Mouse (Mus musculus) brain, adult 2 months (tissue): ENCODE results near the gene Tfrc.

Experiments used
- DNase-seq: peaks from one replicate; pipeline ENCODE4 v3.0.0; 2011; ENCODE audit warnings: low read depth, low spot score

The Tfrc gene

DNA sequence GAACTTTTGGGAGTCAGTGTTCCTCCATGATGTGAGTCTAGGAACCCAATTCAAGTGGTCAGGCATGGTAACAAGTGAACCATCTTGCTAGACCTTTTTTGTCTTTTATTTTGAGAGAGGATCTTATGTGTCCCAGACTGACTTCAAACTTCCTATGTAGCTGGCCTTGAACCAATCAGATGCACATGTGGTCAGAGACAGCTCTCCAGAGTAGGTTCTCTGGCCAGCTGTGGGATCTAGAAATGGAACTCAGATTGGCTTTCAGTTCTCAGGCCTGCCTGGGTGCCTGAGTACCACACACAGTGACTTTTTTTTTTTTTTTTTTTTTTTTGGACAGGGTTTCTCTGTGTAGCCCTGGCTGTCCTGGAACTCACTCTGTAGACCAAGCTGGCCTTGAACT is 39.0 kb downstream of the Tfrc start:
- no peak for DNase-seq

DNA sequence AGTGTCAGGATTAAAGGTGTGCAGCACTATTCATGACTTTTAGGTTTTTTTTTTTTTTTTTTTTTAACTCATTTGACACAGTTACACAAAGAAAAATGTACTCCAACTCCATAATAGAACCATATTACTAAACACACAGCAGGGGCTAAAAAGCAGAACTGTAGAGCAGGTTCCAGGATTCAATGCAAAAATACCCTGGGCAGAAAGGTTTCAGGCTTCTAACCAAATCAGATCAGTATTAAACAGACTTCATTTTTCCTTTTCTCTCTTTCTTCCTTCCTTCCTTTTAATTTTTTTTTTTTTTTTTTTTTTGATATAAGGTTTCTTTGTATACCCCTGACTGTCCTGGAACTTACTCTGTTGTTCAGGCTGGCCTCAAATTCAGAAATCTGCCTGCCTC is 41.7 kb downstream of the Tfrc start:
- DNase-seq: no peak

DNA sequence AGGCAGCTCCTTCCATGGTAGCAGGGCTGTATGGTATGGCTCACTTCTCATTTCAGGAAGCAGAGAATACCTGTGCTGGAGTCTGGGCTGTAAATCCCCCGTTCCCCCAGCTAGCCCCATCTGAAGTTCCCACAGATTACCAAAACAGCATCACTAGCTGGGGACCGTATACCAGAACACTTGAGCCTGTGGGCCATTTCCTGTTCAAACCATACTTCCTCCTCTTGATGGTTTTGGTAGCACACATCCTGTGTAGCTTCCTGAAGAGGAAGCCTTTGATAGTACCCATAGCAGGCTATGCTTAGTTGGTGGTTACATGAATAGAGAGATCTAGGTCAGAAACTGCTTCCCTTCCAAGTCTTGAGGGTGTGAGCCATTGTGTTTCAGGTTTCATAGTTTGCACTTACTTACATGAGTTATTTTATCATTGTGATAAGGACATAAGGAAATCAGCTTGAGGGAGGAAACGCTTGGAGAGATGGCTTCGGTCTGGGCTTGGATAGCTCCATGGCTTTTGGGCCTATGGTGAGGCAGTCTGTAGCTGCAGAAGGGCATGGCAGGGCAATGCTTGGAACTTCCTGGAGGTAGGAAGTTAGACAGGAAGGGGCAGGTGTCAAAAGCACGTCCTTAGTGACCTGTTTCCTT is 42.4 kb downstream of the Tfrc start:
- DNase-seq: no peak

DNA sequence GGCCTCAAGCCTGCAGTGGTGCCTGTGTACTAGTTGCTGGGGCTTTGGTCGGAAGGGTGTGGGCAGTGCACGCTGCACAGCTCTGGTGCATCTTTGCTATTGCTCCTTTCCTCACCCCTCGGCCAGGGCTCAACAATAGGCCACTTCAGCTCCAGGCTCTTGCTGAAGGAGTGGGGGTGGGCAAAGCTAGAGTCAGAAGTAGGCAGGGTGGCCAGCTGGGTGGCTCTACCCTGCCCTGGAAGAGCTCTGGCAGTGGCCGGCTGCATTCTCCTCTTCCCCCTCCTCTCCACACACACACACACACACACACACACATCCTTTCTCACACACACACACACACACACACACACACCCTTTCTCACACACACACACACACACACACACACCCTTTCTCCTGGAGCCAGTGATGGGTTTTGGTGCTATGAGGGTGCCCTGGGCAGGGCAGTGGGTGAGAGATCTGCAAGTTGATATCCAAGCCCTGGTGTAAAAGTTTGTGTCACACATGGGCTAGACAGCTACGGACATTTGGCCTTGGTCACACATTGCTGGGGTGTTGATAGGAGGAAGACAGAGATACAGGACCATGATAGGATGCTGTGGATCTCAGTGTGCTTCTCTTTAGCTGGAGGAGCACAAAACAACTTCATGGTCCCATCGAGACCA is 45.5 kb downstream of the Tfrc start:
- DNase-seq: no peak

DNA sequence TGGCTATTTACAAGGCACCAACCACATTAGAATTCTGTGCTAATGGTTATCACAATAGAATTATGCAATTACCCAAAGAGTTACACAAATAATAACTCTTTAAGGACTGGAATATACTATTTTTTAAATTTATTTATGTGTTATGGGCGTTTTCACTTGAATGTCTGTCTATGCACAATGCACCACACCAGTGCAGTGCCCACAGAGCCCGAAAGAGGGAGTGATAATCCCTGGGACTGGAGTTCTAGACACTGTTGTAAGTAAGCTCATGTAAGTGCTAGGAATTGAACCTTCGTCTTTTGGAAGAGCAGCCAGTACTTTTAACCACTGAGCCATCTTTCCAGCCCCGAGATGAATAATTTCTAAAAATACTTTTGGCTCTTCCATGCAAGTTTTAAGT is 46.8 kb downstream of the Tfrc start:
- DNase-seq: no peak

DNA sequence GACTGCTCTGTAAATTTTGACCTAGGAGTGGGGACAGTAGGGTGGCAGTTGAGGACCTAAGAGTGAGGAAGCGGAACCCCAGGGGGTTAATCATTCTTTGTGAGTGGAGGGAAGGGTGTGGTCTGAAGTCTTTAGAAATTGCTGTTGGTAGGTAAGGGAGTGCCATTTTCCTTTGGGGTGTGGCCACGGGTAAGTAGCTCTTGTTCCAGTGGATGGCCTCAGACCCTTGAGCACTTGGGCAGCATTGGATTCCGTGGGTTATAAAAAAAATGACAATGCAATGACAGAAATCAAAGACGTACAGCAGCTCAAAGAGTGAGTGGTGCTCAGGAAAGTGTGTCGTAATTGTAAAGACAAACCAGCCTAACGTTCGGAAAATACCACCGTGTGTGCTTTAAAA is 47.6 kb downstream of the Tfrc start:
- DNase-seq: no peak

DNA sequence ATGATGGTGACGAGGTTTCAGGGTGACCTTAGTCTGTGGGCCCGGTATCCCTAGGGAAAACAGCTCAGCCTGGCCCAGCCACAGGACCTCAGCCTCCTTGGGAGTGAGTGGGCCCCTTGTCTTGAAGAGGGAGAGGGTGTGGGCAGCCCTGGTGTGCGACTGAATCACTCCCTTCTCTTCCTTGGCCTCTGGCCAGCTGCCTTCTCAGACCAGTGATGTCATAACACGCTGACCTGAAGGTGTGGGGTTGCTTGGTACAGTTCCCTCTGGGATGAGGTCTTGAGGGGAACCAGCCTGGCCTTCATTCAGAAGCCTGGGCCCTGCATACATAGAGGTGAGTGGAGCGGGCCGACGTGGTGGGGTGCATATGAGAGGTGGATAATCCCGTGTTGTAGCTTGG is 48.1 kb downstream of the Tfrc start:
- DNase-seq: no peak

DNA sequence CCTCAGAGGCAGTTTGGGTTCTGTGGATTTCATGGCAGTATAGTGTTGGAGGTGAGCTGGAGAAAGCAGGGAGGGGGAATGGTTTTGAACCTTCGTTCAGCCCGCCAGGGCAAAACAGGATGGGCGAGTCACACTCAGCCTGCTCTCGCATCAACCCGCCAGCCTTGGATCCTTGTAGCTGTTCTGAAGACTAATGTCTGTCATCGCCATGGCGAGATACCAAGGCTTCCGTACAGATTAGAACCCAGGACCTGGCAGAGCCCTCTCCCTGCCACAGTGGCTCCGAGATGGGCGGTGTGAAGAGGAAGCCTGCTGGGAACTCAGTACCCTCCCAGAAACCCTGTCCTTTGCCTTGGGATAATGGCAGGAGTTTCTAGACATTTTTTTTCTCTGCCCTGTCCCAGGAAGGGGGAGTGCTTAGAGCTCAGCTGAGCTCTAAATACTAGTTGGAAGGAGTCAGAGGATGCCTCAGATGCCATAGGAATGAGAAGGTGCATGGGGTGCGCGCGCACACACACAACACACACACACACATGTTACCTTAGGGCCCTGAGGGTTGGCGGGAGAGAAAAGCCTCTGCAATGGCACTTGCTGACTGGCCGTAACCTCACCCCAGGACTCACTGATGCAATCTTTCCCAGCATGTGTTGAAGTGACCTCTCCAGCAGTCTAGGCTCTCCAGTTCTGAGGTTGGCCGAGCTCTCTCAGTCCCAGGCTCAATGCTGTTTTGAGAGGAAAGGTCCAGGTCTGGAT is 49.0 kb downstream of the Tfrc start:
- no peak for DNase-seq

DNA sequence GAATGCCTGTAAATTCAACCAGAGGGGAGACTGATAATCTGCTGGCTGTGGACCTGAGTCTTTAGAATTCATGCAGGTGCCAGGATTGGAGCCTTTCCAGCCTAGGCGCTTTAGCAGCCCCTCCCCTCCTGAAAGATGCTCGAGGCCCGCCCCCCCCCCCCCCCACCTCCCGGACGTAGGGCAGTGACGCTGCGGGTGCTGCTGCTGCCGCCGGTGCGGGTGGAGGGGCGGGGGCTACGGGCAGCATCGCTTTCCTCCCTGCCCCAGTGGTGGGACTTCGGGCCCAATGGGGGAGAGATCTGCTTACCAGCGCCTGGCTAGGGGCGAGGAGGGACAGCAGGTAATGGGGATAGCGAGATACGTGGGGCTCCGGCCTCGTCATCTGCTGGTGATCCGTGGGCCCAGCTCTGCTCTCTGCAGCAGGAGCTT is 50.0 kb downstream of the Tfrc start:
- DNase-seq: peak; percentile 89

DNA sequence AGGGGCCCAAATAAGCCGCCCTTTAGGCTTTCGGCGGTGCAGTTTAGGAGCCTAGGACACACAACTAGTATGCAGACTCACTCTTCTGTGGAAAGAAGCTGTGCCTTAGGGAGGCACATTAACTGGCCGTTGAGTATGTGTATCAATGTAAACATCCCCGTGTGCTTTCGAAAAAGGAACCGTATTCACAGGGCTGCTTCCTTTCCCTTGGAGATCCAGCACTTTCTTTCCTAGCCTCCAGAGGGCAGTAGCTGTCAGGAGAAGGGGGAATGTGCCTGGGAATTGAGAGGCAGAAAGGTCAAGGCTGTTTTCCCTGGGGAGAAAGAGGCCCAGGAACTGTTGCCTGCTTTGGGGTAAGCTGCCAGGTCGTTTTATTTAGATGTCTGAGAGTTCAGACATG is 50.7 kb downstream of the Tfrc start:
- peak; percentile 92 for DNase-seq

DNA sequence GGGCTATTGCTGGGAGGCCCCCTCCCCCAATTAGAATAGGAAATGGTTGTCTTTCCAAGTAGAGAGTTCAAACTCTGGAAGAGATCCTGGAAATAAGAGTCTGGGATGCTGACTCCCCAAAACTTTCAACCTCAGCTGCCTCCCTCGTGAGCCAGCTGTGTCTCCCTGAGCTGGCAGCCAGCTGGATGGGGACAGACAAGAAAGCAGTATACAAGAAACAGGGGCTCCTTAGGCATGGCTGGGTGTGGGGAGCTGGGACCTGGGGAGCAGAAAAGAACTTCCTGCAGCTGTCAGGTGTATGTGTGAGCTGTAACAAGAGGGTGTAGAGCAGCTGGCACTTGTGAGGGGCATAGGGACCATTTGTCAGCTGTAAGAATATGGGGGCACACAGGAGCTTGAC is 51.4 kb downstream of the Tfrc start:
- DNase-seq: no peak

DNA sequence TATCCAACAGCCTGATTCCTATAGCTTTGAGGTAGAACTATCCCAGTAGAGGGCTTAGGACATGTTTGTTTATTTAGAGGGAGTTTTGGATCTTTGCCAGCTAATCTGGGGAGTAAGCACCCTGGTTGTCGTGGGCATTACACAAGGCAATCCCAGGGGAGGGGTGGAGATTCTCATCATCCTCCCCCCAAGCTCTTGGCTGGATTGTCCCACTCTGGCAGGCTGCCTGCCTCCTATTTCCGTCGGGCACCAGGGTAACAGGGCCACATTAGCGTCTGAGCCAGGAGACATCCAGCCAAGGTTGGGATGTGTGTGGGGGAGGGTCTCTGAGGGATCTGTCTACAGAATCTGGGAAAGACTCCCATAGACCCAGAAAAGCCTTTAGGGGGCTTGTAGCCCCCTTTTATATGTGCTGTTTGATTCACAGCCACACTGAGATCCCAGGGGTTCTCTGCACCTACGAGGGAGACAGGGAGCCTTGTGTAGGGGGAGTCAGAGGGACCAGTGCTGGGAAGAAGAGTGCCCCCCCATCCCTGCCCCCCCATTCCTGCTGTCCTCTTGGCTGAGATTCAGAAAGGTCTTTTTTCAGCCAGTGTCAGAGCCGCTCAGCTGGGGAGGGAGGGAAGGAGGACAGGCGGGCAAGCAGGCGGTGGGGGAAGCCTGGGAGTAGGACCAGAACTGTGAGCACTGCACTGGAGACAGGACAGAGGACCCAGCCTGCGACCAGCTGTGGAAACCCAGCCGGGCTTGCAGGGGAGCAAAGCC is 52.0 kb downstream of the Tfrc start:
- peak; percentile 86 for DNase-seq

DNA sequence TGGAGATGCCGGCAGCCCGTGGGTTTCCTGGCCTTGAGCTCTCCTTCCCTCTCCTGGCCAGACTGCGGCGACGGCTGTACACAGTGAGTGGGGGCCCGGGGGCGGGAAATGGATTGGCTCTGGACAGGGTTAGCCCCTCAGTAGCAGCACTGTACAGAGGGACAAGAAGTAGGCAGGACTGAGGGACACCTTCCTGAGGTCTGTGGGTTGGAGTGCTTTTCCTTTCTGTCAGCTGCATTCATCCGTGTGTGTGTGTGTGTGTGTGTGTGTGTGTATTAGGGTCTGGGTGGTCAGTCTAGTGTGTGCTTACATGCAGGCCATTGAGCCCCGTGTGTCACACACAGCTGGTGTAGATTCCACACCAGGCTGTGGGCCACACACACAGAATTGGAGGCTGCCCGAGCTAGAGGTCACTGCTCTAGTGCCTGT is 52.8 kb downstream of the Tfrc start:
- no peak for DNase-seq

DNA sequence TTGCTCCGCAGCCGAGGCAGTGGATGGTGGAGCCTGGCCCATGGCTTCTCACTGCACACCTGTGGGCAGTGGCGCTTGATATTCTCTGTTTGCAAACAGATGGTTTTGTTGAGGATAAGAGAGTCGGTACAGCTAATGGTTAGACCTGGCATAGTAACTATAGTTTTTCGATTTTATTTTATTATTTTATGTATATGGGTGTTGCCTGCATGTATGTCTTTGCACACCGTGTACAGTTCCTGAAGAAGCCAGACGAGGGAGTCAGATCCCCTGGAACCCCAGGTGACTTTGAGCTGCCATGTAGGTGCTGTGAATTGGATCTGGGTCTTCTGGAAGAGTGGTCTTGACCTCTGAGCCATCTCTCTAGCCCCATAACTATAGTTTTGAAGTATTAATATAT is 53.7 kb downstream of the Tfrc start:
- no peak for DNase-seq

DNA sequence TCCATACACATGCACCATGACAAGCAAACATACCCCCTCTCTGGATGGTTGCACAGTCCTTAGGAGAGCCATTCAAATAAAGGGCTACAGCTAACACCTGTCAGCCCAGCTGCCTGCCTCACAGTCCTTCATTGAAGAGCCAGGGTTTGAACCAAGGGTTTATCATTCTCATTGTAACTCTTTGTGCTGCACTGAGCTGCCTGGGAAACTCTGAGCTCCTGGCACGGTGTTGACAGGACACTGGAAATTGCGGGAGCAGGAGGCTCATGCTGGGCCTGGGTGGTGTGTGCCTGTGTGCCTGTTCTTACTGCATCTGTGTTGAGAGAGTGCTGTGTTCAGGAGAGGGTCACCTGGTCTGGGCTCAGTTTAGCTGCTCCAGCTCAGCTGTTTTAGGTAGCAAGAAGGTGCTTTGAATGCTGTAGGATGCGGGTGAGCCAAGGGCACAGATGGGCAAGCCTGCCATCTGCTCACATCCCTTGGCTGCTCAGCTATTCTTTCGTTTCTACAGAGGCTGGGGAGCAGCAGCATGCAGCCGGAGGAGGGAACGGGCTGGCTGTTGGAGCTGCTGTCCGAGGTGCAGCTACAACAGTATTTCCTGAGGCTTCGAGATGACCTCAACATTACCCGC is 54.6 kb downstream of the Tfrc start:
- DNase-seq: peak; percentile 82

DNA sequence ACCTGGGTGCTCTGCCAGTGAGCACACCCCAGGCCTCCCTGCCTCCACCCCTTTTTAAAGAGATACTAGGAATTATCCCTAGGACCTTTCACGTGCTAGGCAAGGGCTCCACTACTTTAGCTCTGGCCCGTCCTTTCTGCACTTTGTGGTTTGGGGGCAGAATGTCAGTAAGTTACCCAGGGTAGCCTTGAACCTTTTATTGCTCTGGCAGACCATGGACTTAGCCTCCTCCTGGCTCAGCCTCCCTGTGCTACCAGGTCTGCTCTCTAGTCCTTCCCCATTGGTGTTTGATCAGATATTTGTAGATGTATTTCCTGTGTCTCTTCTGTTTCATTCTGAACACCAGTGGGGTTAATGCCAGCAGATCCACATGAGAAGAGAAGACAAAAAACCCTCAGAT is 55.5 kb downstream of the Tfrc start:
- DNase-seq: no peak

DNA sequence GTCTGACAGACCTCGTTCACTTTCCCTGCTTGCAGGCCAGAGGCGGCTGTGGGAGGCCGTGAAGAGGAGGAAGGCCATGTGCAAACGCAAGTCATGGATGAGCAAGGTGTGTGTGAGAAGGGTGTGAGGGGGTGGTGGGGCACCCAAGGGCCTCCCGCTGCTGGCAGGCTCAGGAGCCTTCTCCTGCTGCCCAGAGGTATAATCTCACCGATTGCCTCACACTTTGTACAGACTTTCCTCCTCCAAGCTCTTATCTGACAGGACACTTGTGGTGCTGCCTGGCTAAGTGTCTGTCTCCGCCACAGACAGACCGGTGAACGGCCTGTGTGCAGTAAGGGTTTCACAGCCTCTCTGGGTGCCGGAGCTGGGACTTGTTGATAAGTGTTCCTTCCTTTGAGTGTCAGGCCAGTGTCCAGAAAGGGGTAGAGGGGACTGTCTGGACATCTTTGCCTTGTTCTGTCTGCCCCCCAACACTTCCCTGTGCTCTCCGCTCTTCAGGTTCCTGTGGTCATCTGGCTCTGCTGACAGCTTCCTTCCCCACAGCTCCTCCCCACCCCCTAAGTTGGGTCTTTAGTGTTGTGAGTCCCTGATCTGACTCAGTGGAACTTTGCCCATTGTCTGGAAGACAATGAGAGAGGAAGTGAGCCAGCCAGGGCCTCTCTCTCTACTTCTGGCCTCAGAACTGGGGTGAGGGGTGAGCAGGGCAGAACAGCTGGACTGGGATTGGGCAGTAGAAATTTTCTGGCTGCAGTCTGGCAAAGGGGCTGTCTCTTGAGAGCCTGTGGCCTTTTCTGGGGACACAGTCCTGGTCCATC is 57.3 kb downstream of the Tfrc start:
- peak; percentile 49 for DNase-seq

DNA sequence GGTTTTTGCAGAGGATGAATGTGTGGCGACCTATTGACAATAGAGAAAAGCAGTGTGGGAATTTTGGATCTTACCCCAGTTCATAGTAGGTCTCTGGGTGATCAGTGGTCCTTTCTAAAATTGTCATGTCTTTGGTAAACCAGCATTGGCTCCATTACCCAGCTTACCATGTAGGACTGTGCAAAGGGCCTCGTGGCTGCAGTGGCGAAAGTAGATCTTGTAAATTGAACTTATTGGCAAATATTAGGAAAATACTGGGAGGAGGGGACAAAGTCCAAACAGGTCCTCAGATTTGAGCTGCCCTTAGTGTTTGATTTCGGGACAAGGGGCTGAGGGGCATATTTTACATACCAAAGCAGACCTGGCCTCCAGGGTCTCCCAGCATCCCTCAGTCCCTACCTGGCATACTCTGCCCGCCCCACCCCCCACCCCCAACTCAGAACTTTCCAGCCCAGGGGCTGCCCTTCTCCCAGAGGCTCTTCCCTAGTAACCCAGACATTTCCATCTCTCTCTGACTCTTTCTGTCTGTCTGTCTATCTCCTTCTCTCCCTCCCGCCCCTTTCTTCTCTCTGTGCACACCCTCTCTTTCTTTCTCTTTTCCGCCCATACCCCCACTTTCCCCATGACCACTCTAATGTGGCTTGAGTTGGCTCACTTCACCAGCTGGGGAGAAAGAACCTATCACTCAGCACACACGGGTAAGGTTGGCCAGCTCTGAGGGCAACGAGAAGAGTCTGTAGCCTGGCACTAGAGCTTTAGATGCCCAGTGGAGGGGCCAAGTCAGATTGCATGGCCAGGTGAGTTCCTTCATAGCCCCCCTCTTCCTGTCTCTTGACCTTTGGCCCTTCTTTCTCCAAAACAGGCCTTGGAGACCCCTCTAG is 58.2 kb downstream of the Tfrc start:
- no peak for DNase-seq

DNA sequence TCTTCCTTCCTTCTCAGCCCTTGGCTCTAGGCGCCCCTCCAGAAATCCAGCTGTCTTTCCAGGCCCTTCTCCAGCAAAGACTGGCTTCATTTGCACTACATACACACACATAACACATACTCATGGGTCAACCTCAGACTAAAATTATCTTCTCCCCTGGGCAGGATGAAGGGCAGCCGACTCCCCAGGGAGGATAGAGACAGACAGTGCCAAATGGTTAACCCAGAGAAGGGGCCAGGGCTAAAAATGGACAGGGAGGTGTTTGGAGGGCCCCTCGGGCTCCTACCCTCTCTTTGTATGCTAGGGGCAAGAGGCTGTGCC is 58.8 kb downstream of the Tfrc start:
- DNase-seq: no peak

DNA sequence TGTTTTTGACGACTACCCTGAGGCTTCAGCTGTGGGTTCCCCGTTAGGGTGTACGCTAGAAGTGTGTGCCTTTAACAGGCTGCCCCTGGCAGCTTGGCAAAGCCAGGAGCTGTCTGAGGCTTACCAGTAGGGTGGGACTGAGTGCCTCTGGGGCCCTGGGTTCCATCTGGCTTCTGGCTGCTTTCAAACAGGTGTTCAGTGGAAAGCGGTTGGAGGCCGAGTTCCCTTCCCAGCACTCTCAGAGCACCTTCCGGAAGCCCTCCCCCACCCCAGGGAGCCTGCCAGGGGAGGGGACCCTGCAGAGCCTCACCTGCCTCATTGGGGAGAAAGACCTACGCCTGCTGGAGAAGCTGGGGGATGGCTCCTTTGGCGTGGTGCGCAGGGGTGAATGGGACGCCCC is 59.3 kb downstream of the Tfrc start:
- DNase-seq: no peak
